Mouse (Mus musculus): ENCODE results near the gene Pglyrp1. TPM values are rescaled to one million over a fixed set of nuclear protein-coding genes. Genes with fewer than 3 reads are reported as not detected.
A peak's percentile ranks its signal among the peaks of the same experiment; 100 is the strongest.
"Not testable (repeated sequence)": the region's sequence is repeated elsewhere in the genome, so short reads cannot be mapped to it uniquely, and the experiment has no call there.

The Pglyrp1 gene
- polyA plus RNA-seq (2012; rRNA removed) = 17.5 and 20.5 TPM in 2 replicates

- not testable (repeated sequence) for DNase-seq (ENCODE audit: extremely low spot score in 1 of 2, low spot score in 1 of 2)
Measured at GRCm38 (mm10) chr7:18871031-18871430, at the start of gene Pglyrp1. Pglyrp1 (plus strand) TSS chr7:18871331.

DNA sequence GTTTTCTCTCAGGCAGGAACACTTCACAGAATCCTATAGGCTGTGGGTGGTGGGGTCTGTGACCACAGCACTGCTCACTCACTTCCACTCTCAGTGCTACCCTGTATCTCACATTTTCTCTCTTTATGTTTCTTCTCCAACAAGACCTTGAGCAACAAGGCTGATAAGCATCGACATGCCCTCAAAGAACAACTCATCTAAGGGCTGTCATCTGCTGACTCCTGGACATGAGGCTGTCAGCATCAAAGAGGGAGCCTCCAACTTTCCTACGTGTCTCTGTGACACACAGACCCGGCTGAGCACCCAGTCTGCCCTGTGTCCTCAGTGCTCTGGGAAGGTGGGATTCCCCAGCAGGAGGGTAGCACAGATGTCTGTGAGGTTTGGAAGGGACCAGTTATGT lies 49.6 kb upstream of the Pglyrp1 start, which contains the start of gene Psg17:
TSS of gene Psg17 (minus strand) at position 101 of the 400 bp plus-strand sequence.
- no peak for DNase-seq (ENCODE audit: extremely low spot score in 1 of 2, low spot score in 1 of 2)

DNA sequence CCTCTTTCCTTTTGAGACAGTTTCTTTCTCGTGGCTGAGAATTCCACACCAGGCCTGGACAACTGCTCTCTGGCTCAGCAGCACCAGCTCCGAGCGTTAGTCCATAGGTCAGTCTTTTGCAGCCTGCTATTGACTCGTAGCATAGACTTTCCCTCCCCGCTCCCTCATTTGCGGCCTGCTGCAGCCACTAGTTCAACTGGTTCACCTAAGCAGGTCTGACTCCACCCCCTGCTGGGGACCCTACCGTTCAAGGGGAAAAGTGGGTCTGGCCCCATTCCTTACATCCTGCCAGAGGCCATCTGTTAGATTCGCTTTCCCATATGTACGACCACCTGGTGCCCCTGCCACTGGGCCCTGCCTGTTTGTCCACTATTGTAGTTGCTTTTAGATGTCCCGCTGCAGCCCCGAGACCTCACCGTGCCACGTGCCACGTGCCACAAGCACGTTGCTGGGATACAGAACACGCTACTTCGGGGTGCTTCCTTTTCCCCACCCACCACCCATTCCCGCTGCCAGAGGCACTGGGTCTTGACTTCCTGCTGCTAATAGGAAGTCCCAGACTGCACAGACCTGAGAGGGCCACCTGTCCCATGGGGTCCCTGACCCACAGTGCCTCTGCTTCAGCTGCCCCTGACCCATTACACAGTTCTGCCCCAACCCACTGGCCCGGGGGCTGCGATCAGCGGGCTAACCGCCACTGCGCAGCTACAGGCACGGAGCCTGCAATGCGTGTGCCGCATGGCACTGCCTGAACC lies 43.2 kb upstream of the Pglyrp1 start:
- no peak for DNase-seq (ENCODE audit: extremely low spot score in 1 of 2, low spot score in 1 of 2)

- peak in 1 of 2 experiments; percentile 2 for DNase-seq (ENCODE audit: extremely low spot score in 1 of 2, low spot score in 1 of 2)
Measured at GRCm38 (mm10) chr7:18828592-18828991, 42.5 kb upstream of the Pglyrp1 start.

- DNase-seq (ENCODE audit: extremely low spot score in 1 of 2, low spot score in 1 of 2) = no peak
Measured at GRCm38 (mm10) chr7:18829545-18829944, 41.6 kb upstream of the Pglyrp1 start.

GRCm38 (mm10) chr7:18832298-18832697 lies 38.8 kb upstream of the Pglyrp1 start:
- DNase-seq (ENCODE audit: extremely low spot score in 1 of 2, low spot score in 1 of 2) = no peak

GRCm38 (mm10) chr7:18839865-18840264 lies 31.3 kb upstream of the Pglyrp1 start, which contains the start of gene Mill2:
Mill2 (plus strand) TSS chr7:18839966.
- DNase-seq (ENCODE audit: extremely low spot score in 1 of 2, low spot score in 1 of 2) = peak in 1 of 2 experiments; percentile 7

DNA sequence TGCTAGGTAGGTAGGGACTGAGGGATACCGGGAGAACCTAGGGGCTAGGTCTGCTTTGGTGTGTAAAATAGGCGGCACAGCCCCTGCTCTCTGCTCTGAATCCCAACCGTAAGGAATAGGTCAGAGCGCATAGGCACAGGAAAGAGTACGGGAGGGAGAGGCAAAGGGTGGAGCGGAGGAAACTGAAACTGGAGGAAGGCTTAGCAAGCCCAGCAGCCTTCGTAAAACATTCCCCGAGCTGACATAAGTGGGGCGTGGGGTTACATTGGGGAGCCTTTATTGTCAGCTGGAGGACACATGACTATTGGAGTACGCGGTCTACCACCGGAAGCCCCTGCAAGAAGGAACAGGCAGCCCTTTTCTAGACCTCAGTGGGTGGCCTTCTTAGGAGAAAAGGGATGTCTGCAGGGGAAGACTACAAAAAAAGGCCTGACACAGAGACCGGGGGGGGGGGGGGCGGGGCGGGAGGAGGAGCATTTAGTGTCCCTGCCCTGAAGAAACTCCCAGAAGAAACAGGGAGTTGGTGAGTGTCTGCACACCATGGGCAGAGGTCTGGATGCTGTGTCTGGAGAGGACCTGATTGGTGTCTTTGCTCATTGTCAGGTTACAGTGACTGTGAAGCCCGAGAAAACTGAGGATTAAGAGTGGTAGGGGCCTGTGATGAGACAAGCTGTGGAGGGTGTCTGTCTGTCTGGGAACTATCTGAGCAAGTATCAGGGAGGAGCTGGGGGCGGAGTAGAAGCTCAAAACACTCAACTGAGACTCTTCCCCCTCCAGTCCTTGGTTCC lies 30.6 kb upstream of the Pglyrp1 start:
- DNase-seq (ENCODE audit: extremely low spot score in 1 of 2, low spot score in 1 of 2) = peak; percentile 5 to 27

DNA sequence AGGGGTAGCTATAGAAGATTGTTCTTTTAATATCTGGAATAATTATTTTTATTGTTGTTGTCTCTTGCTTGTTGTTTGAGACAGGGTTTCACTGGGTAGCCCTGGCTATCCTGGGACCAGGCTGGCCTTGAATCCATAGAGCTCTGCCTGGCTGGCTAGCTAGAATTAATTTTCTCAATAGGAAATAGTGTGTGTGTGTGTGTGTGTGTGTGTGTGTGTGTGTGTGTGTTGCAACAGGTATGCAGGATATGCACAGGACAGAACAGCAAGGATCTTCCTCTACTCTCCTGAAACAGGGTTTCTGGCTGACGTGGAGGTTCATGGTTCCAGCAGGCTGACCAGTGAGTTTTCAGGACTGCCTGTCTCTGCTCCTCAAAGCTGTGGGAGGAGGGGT lies 30.0 kb upstream of the Pglyrp1 start:
- no peak for DNase-seq (ENCODE audit: extremely low spot score in 1 of 2, low spot score in 1 of 2)

GRCm38 (mm10) chr7:18844811-18845210 lies 26.3 kb upstream of the Pglyrp1 start:
- no peak for DNase-seq (ENCODE audit: extremely low spot score in 1 of 2, low spot score in 1 of 2)

GRCm38 (mm10) chr7:18848395-18848794 lies 22.7 kb upstream of the Pglyrp1 start:
- DNase-seq (ENCODE audit: extremely low spot score in 1 of 2, low spot score in 1 of 2) = no peak

- DNase-seq (ENCODE audit: extremely low spot score in 1 of 2, low spot score in 1 of 2) = no peak
Measured at GRCm38 (mm10) chr7:18858310-18858916, 12.7 kb upstream of the Pglyrp1 start.

GRCm38 (mm10) chr7:18862801-18863200 lies 8.3 kb upstream of the Pglyrp1 start:
- no peak for DNase-seq (ENCODE audit: extremely low spot score in 1 of 2, low spot score in 1 of 2)

- DNase-seq (ENCODE audit: extremely low spot score in 1 of 2, low spot score in 1 of 2) = no peak
Measured at GRCm38 (mm10) chr7:18868491-18868890, 2.6 kb upstream of the Pglyrp1 start.

- no peak for DNase-seq (ENCODE audit: extremely low spot score in 1 of 2, low spot score in 1 of 2)
Measured at GRCm38 (mm10) chr7:18872014-18872802, 1.1 kb downstream of the Pglyrp1 start.

DNA sequence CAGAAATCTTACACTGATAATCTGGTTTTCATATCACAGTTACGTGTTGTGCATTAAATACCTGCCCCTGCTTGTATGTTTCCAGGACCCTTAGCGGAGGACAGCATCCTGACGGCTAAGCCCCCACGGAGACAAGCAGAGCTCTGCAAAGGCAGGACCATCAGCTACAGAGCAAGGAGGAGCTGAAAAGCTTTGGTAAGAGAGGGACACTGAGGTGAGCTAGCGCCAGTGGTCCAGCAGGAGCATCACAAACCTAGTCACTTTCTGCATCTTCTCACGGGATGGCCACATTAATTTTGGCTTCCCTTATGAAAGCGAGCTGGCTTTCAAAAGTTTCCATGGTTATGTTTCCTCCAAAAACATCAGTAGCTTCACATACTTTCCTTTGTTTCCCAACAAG lies 1.7 kb downstream of the Pglyrp1 start:
- no peak for DNase-seq (ENCODE audit: extremely low spot score in 1 of 2, low spot score in 1 of 2)

DNA sequence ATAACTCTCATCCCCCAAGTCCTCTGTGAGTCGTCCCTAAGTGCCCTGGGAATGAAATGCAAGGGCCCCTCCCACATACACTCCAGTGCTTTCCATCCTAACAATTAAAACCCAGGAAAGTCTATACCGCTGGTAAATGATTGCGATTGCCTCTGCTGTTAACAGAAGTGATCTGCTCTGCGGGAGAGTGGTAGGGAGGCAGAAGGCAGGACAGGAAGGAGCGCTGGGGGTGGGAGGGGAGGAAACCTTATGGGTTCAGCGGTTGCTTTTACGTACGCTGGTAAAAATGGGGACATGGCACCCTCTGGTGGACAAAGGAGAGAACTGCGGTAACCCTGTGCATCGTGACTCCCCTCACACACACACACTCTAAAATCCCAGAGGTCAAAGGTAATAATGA lies 2.1 kb downstream of the Pglyrp1 start:
- peak in 1 of 2 experiments; percentile 83 for DNase-seq (ENCODE audit: extremely low spot score in 1 of 2, low spot score in 1 of 2)

- DNase-seq (ENCODE audit: extremely low spot score in 1 of 2, low spot score in 1 of 2) = no peak
Measured at GRCm38 (mm10) chr7:18875372-18875771, 4.2 kb downstream of the Pglyrp1 start.

DNA sequence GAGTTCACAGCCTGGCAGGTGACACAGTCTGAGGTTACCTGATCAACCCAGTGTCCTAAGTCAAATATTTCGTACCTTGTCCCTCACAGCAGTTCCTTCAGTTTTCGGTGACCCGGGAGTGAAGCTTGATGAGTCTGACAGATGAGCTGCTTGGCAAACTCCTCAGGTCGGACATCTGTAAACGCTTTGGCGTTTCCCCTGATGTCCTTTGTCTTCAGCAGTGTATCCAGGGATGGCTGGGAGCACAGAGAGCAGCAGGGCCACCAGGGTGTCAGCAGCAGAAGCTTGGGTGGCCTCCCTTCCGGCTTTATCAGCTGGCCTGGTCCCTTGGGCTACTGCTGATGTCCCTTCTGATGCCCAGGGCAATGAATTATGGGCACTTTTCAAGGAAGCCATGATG lies 7.6 kb downstream of the Pglyrp1 start:
- no peak for DNase-seq (ENCODE audit: extremely low spot score in 1 of 2, low spot score in 1 of 2)

DNA sequence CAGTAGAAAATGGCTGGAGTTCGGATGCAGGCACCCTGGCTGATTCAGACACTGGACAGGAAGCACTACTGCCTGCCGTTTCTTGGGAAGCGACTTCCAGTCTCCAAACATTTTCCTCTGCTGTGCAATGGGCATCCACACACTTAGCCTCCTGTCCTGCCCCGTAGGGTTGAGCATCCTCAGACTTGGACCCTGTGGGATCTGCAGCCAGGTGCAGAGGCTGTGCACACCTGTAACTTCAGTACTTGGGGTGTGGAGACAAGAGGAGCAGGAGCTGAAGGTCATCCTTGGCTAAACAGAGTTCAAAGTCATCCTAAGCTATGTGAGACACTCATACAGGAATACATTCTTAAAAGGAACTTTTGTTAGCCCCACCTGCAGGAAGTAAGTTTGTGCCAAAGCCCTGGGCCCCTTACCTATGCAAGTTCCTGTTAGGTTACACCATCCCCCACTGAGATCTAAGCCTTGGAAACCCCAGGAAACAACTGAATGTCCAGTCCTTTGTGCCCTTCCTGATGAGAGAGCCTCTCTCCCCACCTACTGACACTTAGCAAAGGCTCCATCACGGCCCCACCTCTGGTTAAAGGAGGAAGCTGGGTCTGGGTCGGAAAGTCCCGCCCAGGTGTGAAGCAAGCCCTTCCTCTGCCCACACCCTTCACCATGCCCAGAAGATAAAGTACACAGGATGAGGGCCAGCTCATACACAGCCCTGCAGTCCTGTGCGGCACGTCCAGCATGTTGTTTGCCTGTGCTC lies 13.0 kb downstream of the Pglyrp1 start:
- no peak for DNase-seq (ENCODE audit: extremely low spot score in 1 of 2, low spot score in 1 of 2)
